Mouse (Mus musculus) megakaryocyte, embryonic 14.5 days (primary cell): ENCODE measurements around the gene Pdlim3.

ENCODE experiments used
- FLI1 ChIP-seq: IDR thresholded peaks from 2 replicates; pipeline ENCODE4 v1.6.1; 2012; ENCODE audit warnings: low read length, inconsistent platforms, mixed read lengths
- GATA1 ChIP-seq: IDR thresholded peaks from 3 replicates; pipeline ENCODE4 v1.6.1; 2012; ENCODE audit warnings: mixed read lengths, low read length, inconsistent platforms, borderline replicate concordance

DNA sequence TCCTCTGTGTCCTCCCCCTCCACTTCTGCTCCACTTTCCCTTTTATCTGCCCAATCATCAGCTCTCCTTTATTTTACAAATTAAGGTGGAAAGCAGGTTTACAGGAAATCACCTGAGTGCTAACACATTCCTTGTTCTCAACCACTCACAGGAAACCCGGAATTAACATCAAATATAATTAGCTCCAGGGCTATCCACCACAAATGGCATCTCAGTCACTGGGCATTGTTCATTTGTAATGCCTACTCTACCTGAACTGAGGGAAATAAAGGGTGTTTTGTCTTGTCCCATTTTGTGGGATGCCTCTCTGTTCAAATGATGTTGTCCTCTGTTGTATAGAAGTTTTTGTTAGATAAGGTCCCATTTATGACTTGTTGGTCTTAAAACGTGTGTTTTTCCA lies 65.4 kb downstream of the Pdlim3 start:
- TF ChIP-seq FLI1 (no peak), GATA1 (no peak)
